Mouse (Mus musculus): ENCODE results near the gene Siglech.
"Not testable (repeated sequence)": the region's sequence is repeated elsewhere in the genome, so short reads cannot be mapped to it uniquely, and the experiment has no call there.

The Siglech gene

DNA sequence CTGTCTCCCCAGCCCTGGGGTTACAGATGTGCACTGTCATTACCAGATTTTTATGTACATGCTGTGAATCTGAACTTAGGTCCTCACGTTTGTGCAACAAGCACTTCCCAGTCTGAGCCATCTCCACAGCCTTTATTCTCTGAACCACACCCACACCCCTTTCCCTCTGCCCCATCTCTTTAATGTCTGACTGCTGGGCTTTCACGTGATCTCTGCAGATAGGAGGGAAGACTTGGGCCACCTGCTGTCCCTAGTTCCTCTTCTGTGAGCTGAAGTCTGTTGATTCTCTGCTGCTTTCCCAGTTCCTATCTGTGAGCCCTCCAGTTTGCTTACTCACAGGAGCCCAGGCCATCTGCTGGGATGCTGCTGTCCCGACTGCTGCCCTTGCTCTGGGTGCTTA lies at the start of gene Siglech:
Gene Siglech (plus strand): TSS at position 253 of the 400 bp plus-strand sequence.
- DNase-seq (ENCODE audit: extremely low read depth, insufficient read length, low spot score) = no peak

DNA sequence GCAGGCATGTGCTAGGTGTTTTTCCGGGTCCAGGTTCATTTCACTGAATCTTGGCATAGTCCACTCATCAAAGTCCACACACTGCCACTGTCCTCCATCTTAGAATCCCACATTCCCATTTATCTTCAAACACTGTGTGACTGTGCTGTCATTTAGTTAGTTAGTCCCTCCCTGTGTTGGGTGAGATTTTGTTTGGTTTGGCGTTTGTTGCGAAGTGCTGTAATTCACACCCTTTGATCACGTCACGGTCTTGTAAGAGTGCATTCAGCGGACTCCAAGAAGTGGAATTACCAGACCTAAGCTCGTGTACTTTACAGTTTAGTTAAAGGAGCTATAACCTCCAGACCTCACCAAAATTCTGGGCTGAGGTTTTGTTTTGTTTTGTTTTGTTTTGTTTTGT lies 45.3 kb upstream of the Siglech start:
- no peak for DNase-seq (ENCODE audit: extremely low read depth, insufficient read length, low spot score)

DNA sequence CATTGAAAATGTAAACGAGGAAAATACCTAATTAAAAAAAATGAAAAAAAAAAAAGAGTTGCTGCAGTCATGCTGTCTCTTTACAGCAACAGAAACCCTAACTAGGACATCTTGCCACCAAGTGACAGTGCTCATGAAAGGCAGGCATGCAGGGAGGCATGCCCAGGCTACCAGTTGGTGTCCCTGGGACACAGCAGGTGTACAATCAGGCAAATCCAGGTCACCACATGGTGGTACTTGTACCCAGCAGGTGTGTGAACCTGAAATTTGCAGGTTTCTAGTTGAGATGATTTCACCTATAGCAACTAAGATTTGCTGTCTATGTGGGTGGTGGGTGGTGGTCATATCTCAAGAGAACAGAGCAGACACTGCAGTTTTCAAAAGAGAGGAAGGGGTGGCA lies 39.1 kb upstream of the Siglech start:
- no peak for DNase-seq (ENCODE audit: extremely low read depth, insufficient read length, low spot score)

DNA sequence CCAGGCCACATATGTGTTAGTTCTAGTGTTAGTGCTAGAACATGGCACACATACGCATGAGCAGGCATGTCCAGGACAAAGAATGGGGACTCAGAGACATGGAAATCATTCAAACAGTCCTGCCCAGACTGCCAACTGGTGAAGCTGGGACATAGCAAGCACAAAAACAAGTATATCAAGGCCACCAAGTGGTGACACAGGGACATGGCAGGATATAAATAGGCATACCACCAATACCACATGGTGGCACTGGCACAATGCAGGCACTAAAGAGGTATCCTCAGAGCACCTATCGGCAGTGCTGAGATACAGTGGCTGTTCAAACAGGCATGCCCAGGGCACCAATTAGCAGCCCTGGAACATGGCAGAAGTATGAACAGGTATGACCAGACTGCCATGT lies 33.5 kb upstream of the Siglech start:
- DNase-seq (ENCODE audit: extremely low read depth, insufficient read length, low spot score) = no peak

DNA sequence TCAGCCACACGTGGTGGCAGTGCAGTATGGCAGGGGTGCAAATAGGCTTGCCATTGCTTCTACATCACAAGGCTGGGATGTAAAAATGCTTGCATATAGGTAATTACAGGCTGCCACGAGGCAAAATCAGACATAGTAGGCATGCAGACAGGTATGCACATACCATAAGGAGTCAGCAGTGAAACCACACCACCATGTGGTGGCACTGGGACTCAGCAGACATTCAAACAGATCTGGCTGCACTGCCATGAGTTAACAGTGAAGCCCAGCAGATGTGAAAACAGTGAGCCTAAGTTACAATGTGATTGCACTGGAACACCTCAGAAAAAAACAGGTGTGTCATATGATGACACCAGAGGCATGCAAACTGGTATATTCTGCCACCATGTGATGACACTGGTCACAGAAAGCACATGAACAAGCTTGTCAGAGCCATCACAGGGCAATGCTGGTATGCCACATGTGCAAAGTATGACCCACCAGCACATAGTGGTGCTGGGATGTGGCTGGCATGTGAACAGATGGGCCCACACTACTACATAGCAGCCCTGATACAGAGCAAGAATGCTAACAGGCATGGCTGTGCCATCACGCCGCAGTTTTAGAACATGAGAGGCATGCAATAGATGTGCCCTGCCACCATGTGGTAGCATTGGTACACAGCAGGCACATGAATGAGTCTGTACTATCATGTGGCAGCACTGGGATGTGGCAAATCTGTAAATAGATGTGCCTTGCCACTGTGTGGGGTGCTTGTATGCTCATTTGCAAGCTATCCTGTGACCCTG lies 30.7 kb upstream of the Siglech start:
- DNase-seq (ENCODE audit: extremely low read depth, insufficient read length, low spot score) = no peak

DNA sequence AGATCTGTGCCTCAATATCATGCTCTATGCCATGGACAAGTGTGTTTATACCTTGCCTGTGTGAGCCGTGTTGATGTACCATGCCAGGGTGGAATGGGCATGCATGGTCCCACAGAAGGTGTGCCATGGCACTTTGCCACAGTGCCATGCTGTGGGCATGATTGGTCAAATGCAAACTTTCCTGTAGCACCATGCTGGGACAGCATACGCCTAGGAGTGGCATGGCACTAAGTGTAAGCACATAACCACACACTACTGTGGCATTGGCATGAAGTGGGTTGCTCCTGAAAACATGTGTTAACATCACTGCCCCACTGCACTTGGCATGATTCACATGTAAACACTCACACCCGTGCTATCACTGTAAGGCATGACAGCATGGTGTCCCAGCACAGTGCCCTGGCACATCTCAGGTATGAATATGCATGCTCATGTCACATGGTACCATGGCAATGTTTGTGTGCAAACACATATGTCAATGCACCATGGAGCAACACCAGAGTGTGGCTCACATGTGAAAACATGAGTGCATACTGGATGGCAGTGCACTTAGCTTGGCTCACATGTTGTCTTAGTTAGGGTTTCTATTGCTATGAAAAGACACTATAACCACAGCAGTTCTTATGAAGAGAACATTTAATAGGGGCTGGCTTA lies 24.2 kb upstream of the Siglech start:
- DNase-seq (ENCODE audit: extremely low read depth, insufficient read length, low spot score) = no peak

DNA sequence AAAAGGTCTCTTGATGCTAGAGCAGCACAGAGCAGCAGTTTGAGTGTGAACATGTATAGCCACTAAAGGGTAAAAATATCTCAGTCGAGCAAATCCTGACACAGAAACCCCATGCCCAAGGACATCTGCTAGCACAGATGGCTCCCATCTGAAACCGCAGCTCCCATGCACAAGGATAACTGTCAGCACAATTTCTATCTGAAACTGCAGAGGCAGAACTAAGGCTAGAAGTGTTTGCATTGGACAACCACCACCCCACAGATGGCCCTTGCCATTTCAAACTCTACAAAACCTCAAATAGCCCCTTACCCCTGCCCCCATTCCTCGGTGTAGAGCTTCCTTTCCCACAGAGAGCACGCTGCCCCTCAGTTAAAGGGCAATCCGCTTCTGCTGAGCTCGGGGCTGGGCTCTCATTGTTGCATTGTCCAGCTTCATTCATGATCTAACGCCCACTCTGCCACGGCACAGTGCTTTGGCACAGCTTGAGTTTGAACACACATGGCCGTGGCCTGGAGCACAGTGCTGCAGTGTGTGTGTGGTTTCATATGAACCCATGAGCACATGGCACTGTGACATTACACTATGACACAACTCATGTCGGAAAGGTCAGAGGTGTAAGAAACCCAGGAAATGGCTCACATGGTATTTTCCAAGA lies 23.3 kb upstream of the Siglech start:
- no peak for DNase-seq (ENCODE audit: extremely low read depth, insufficient read length, low spot score)

DNA sequence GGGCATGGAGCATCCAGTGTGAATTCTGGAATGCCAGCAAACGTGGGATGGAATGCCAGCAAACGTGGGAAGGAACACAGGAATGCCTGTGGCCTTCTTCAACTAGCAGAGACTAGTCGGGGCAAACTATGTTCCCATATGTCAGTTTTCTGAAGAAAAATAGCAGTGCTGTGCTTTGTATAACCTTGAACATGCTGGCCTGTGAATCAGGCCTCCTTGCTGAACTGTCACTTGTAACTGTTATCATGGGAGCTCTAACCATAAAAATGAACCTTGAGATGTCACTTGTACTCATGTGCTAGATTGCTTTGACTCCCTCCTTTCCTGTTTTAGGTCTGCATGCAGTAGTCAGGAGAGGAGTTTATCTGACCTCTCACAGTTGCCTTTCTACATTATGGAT lies 17.1 kb upstream of the Siglech start:
- DNase-seq (ENCODE audit: extremely low read depth, insufficient read length, low spot score) = no peak

DNA sequence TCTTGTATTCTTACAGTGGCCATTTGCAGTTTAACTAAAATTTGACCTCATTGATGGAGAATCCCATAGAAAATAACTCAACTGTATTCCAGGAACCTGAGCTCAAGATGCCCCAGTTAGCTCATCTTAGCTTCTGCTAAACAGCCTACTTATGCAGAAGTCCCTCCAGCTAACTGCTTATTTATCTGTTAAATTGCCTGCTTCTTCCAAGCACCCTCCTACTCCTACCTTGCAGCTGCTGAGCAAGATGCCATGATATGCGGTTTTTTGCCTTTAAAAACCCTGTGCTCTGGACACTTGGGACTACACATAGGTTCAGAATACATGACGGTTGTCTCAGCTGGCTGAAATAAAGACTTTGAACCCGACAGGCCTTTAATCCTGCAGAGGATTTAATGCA lies 8.6 kb upstream of the Siglech start:
- no peak for DNase-seq (ENCODE audit: extremely low read depth, insufficient read length, low spot score)

DNA sequence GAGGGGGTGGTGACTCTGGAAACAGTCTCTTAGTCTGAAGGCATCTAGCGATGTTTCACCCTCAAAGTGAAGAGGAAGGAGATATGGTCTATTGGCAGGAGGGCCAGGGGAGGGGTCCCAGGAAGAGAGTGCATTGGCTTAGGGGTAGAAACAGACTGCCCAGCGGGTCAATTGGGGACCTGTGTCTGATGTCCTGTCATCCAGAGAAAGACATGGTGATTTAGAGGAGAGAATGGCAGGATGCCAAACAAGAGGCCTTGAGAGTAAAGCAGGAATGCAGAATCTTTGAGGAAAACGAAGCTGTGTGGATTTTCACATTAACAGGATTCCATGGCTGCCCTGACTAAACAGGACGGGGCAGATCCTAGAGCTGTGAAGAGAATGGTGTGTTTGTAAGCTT lies 12.0 kb downstream of the Siglech start:
- DNase-seq (ENCODE audit: extremely low read depth, insufficient read length, low spot score) = no peak

DNA sequence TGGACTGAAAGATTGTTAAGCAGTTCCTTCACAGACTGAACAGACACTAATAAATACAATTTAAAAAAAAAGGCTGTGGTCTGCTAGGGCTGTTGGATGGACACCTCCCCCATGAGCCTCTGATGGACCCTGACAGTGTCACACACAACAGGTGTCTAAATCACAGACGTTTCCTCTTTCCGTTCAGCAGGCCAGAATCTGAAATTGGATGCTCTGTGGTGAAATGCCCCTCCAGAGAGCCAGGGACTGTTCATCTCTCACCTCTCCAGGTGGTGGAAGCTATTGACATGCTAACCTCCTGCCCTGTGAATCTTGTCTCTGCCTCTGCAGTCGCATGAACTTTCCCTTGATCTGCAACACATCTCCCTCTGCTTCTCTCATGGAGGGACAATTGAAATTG lies 14.5 kb downstream of the Siglech start:
- DNase-seq (ENCODE audit: extremely low read depth, insufficient read length, low spot score) = no peak

DNA sequence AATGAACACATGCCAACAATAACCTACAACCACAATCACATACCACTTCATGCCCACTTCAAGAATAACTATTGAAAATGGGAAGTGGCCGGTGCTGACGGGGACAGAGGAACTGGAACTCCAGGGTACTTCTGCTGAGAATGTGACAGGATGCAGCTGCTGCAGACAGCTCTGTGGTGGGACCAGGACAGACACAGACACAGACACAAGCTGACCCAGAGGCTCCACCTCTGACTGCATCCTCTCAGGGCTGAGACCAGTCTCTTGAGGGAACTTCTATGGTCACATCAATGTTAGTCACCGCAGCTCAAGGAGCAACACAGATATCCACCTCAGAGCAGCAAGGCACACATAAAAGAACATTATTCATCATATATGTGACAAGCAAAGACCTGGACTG lies 16.6 kb downstream of the Siglech start:
- no peak for DNase-seq (ENCODE audit: extremely low read depth, insufficient read length, low spot score)

DNA sequence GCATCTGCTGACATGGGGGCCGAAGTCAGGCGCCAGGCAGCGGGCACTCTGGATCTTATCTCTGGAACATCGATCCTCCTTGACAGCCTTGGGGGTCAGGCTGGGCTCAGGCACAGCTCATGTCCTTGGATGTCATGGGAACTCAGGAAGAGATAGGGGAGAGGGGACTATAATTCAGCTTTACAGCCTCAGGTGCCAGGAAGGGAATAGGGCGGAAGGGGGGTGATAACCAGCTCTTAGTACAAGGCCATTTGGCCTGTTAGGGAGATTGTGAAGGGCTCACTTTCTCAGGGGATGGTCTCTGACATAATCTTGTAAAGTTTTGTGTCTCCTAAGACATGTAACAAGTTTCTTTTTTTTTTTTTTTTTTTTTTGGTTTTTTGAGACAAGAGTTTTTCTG lies 22.6 kb downstream of the Siglech start:
- DNase-seq (ENCODE audit: extremely low read depth, insufficient read length, low spot score) = not testable (repeated sequence)

DNA sequence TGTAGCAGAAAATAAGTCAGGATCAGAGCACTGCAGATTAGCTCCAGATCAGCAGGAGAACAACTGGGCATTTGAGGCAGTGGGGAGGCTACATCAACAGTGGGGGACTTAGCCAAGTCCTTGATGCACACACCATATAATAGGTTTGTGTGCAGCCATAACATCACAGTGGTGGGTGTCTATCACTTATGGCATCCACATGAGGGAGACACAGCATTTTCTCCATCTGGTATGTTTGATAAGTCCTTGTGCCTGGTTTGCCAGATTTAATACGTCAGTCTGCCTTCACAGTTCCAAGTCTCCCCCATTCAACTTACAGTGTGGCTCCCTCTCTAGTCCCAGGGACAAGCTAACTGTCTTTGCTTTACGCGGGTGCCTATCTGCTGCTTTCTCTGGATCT lies 24.3 kb downstream of the Siglech start:
- no peak for DNase-seq (ENCODE audit: extremely low read depth, insufficient read length, low spot score)

DNA sequence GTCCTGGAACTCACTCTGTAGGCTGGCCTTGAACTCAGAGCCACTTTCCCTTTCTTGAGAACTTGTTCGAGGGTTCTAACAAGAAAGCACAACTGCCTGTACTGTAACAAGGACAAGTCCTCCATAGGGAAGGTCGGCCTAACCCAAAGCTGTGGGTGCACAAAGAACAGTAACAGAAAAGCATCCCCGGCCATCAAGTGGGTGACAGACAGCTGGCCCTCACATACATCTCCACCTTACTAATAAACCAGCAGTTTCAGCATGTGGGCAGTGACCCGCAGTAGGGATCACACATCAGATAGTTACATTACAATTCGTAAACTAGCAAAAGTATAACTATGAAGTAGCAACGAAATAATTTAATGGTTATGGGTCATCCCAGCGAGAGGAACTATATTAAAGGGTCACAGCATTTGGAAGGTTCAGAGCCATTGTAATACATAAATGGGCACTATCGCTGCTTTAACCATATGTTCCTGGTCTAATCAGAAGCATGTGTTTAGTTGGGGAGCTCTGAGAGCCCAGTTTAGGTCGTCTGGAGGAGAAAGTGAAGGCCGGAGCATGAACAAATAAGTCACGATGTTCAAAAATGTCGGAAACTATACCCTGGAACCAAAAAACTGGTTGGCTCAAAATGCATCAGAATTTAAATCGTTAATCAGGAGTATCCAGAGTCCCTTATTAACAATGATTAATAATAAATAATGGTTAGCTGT lies 25.4 kb downstream of the Siglech start:
- peak; percentile 4 for DNase-seq (ENCODE audit: extremely low read depth, insufficient read length, low spot score)

DNA sequence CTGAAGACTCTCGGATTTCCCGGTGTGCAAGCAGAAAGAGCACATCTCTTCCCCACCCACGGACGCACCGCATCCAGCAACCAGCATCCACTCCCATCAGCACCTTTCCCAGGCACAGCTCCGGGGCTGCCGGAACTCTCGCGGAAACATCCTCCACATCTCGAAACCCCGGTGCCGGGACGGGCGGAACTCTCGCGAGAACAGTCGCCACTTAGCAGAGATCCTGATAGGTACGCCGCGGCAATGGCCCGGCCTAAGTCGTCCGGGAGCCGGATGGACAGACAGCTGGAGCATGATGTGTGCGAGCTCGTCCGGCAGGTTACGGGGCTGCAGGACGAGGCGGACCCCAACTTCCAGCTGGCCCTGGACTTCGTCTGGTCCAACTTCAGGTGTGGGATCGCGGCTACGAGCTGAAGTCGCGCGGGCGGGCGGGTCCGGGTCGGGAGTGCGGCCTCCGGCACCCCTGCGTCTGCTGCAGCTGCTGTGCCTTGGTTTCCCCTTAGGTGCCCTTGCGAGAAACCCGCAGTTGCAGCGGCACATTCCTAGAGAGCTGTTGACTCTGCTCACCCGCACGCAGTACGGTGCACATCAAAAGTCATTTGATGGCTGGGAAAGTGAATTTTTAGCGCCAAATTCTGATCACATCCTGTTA lies 26.1 kb downstream of the Siglech start, which contains the start of gene Tubgcp5:
Gene Tubgcp5 (plus strand): TSS at position 203 of the 652 bp plus-strand sequence.
- DNase-seq (ENCODE audit: extremely low read depth, insufficient read length, low spot score) = peak; percentile 94

DNA sequence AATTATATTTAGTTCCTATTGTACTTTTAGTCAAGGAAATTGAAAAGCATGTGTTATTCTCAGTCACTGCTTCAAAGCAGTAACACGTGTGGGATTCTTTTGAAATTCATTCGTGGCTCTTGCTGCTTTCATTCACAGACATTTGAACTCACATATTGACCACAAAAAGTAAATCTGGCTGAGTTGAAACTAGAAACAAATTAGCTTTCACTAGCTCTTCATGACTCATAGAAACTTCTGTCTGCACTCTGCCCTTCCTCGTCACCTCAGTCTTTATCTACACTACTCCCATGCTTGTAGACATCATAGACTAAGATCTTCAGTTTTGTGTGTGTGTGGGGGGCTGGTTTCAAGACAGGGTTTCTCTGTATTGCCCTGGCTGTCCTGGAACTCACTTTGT lies 32.0 kb downstream of the Siglech start:
- DNase-seq (ENCODE audit: extremely low read depth, insufficient read length, low spot score) = no peak

DNA sequence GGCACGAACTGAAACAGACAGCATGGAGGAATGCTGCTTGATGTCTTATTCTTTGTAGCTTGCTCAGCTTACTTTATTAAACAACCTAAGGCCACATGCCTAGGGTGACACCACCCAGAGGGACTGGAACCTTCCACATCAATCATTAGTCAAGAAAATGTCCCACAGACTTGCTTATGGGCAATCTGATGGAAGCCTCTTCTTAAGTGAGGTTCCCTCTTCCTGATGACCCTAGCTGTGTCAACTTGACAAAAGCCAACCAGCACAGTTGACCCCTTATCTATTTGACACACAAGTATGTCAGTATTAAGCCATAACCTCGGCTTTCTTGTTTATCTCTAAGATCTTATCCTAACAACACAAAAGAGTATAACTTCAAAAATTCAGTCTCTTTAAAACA lies 42.0 kb downstream of the Siglech start:
- DNase-seq (ENCODE audit: extremely low read depth, insufficient read length, low spot score) = no peak

DNA sequence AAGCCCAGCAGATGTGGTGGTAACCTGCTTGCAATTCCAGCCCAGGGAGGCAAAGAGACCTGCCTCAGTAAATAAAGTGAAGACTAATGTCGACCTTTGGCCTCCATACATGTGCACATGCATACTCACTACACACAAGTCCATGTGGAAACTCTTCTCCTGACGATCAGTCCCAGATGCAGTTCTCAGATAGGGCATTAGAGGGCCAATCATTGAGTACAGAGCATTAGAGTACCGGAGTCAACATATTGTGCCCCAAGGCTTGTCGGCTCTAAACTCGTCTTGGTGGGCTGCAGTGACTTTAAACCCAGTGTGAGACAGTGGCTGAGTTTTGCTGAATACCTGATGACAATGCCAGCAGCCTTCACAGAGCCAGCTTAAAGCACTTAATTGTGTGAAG lies 56.5 kb downstream of the Siglech start:
- no peak for DNase-seq (ENCODE audit: extremely low read depth, insufficient read length, low spot score)

DNA sequence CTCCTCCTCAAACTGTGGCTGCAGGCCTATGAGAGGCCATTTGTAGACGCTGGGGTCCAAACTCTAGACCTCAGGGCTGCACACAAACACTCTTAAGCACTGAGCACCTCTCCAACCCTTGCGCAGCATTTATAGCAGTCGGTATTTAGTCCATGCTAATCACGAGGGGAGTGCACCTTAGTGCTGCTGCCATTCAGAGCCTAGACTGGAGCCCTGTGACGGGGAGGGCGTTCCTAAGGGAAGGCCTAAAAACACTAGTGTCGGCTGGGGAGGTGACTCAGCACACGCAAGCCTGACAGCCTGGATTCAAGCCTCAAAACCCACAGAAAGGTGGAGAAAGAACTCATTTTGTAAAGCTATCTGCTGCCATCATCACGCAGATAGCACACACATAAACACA lies 59.6 kb downstream of the Siglech start:
- DNase-seq (ENCODE audit: extremely low read depth, insufficient read length, low spot score) = no peak
